In the genomic region with DNA sequence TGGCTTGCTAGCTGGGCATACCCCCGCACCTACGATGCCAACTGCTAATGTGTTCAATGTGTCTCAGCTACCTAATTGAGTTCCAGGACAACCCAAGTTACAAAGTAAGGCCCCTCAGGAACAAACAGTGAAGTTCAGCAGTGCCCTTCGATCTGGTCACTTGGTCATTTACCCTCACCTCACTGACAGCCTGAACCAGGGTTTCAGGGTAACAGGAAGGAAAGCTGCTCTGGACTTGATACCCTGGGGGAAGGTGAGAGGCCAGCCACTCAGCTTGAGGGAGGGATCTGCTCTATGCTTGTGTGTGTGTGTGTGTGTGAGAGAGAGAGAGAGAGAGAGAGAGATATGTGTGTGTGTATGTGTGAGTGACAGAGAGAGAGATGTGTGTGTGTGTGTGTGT, we compare ENCODE assay signal across 29 mouse cellular contexts. TPM values are rescaled to one million over a fixed set of nuclear protein-coding genes. Genes with fewer than 3 reads are reported as not detected.
A peak's percentile ranks its signal among the peaks of the same experiment; 100 is the strongest.
DNase-seq lines count a peak whose midpoint lies in the region; ATAC-seq and TF ChIP-seq lines count a peak whose summit lies in the region.
"Had no signal": no experiment of that assay in that cellular context is flagged by ENCODE, and none has a peak within 500 bp of the region (broad histone marks: within the 10 kb centered on the region; RNA-seq: fewer than 3 reads in every experiment).

No protein-coding gene starts in this region.

- peak; percentile 40; the same call in 1 of the 2 replicates for ATAC-seq in liver, embryonic 16.5 days (ENCODE audit: low read depth)
- no peak for ATAC-seq in liver, embryonic 11.5 days (replicated peaks; ENCODE audit: low FRiP score)
- ATAC-seq: forebrain, embryonic 16.5 days; hindbrain, postnatal 0 days; intestine, embryonic 15.5 days; midbrain, embryonic 15.5 days; Patski had no signal

- H3K4me1 ChIP-seq in kidney, adult 2 months (ENCODE audit: control insufficient read depth, insufficient read depth, low read length) = peaks cover 80% of the 10 kb centered on the region
- peaks cover 55% of the 10 kb centered on the region for H3K4me1 ChIP-seq in liver, embryonic 16.5 days (ENCODE audit: control insufficient read depth, low read depth, low read length)
- peaks cover 48% of the 10 kb centered on the region for H3K4me1 ChIP-seq in liver, embryonic 11.5 days (replicated peaks; ENCODE audit: control insufficient read depth, insufficient read depth, low read length)

- no peak overlapping the region for H3K9ac ChIP-seq in liver, embryonic 16.5 days (ENCODE audit: low read depth, low read length)
- no peak overlapping the region for H3K9ac ChIP-seq in liver, embryonic 11.5 days (ENCODE audit: low read depth, low read length)
- H3K9ac ChIP-seq: embryonic facial prominence, embryonic 12.5 days; hindbrain, embryonic 12.5 days; intestine, embryonic 15.5 days; midbrain, embryonic 15.5 days had no signal

- TF ChIP-seq CTCF in gastrocnemius, adult 2 months (IDR thresholded peaks at IDR 0.05) = no peak
- no peak for TF ChIP-seq CTCF in kidney, adult 2 months (conservative IDR thresholded peaks at IDR 0.05; ENCODE audit: insufficient read depth, insufficient read length, low read depth, low read length)

- no peaks in the 10 kb centered on the region for H3K36me3 ChIP-seq in kidney, adult 2 months (ENCODE audit: control insufficient read depth, insufficient read depth, low read length)
- H3K36me3 ChIP-seq in liver, embryonic 16.5 days (ENCODE audit: control insufficient read depth, insufficient read depth) = no peaks in the 10 kb centered on the region
- H3K36me3 ChIP-seq in liver, embryonic 11.5 days (ENCODE audit: control insufficient read depth, insufficient read depth, low read length) = no peaks in the 10 kb centered on the region
- H3K36me3 ChIP-seq: embryonic facial prominence, embryonic 12.5 days; hindbrain, embryonic 12.5 days; intestine, embryonic 15.5 days; midbrain, embryonic 10.5 days; midbrain, embryonic 15.5 days; neural tube, embryonic 15.5 days had no signal

- no peak overlapping the region for H3K4me2 ChIP-seq in liver, embryonic 16.5 days (ENCODE audit: low read depth, low read length)
- no peak overlapping the region for H3K4me2 ChIP-seq in liver, embryonic 11.5 days
- H3K4me2 ChIP-seq: embryonic facial prominence, embryonic 12.5 days; hindbrain, embryonic 12.5 days; intestine, embryonic 15.5 days; midbrain, embryonic 15.5 days had no signal

- 44% methylated on average over 3 of the region's 3 CpGs for WGBS in kidney, adult 2 months
- WGBS in liver, embryonic 16.5 days (ENCODE audit: insufficient replicate concordance) = 63% methylated on average over 3 of the region's 3 CpGs
- 69% methylated on average over 3 of the region's 3 CpGs for WGBS in liver, embryonic 11.5 days

- no peak for TF ChIP-seq POLR2A in kidney, adult 2 months (IDR thresholded peaks at IDR 0.05; ENCODE audit: low read depth, low read length)

- intact Hi-C loops in gastrocnemius, adult 2 months (cut with DNase I) = no loop called here

- H3K4me3 ChIP-seq in gastrocnemius, adult 2 months = no peak overlapping the region
- no peak overlapping the region for H3K4me3 ChIP-seq in kidney, adult 2 months (ENCODE audit: insufficient read depth, low read depth, low read length)
- no peak overlapping the region for H3K4me3 ChIP-seq in liver, embryonic 16.5 days (ENCODE audit: low read depth, low read length)
- no peak overlapping the region for H3K4me3 ChIP-seq in liver, embryonic 11.5 days (ENCODE audit: low read depth, low read length)
- H3K4me3 ChIP-seq: embryonic facial prominence, embryonic 12.5 days; hindbrain, embryonic 12.5 days; intestine, embryonic 15.5 days; midbrain, embryonic 10.5 days; midbrain, embryonic 15.5 days; neural tube, embryonic 15.5 days had no signal

- no peaks in the 10 kb centered on the region for H3K27me3 ChIP-seq in kidney, adult 2 months (replicated peaks; ENCODE audit: control insufficient read depth, insufficient read depth, low read length)
- no peaks in the 10 kb centered on the region for H3K27me3 ChIP-seq in liver, embryonic 16.5 days (ENCODE audit: control insufficient read depth, insufficient read depth, low read depth, low read length)
- no peaks in the 10 kb centered on the region for H3K27me3 ChIP-seq in liver, embryonic 11.5 days (replicated peaks; ENCODE audit: control insufficient read depth, insufficient read depth, low read length)
- H3K27me3 ChIP-seq: embryonic facial prominence, embryonic 12.5 days; hindbrain, embryonic 12.5 days; intestine, embryonic 15.5 days; midbrain, embryonic 15.5 days; neural tube, embryonic 15.5 days; Patski had no signal

- no peak for DNase-seq in gastrocnemius, adult 2 months
- no peak for DNase-seq in gastrocnemius, postnatal 25 days
- peak; percentile 42 for DNase-seq in kidney, adult 2 months
- no peak for DNase-seq in kidney, postnatal 4 days
- no peak for DNase-seq in liver, embryonic 11.5 days (ENCODE audit: low spot score)
- no peak for DNase-seq in testis, postnatal 14 days (ENCODE audit: low spot score)
- DNase-seq: adrenal gland, postnatal 10 days; cerebellum, adult 11-12 months; cerebellum, adult 9-11 months; embryo, embryonic 11 days; kidney, adult 8-10 months; kidney, postnatal 10 days; left cerebral cortex, postnatal 4 days; lung, adult 2 months; lung, postnatal 10 days; right cerebral cortex, postnatal 25 days; thymus, adult 18-20 months; thymus, postnatal 25 days had no signal

- H3K27ac ChIP-seq in gastrocnemius, adult 2 months = 0 out of 2 replicates have a peak overlapping the region, but pooled peaks have one; percentile 1
- no peak overlapping the region for H3K27ac ChIP-seq in kidney, adult 2 months (ENCODE audit: insufficient read depth, low read depth, low read length)
- no peak overlapping the region for H3K27ac ChIP-seq in liver, embryonic 16.5 days (ENCODE audit: low read length)
- H3K27ac ChIP-seq in liver, embryonic 11.5 days (ENCODE audit: low read depth, low read length) = no peak overlapping the region
- H3K27ac ChIP-seq: embryonic facial prominence, embryonic 12.5 days; hindbrain, embryonic 12.5 days; hindbrain, postnatal 0 days; intestine, embryonic 15.5 days; macrophage; midbrain, embryonic 10.5 days; midbrain, embryonic 15.5 days had no signal

- H3K9me3 ChIP-seq in liver, embryonic 16.5 days (replicated peaks; ENCODE audit: control insufficient read depth, low read length) = no peaks in the 10 kb centered on the region
- no peaks in the 10 kb centered on the region for H3K9me3 ChIP-seq in liver, embryonic 11.5 days (ENCODE audit: control insufficient read depth, low read length)
- H3K9me3 ChIP-seq: embryonic facial prominence, embryonic 12.5 days; hindbrain, embryonic 12.5 days; intestine, embryonic 15.5 days; midbrain, embryonic 10.5 days; midbrain, embryonic 15.5 days; neural tube, embryonic 15.5 days had no signal

RNA-seq across cellular contexts. Expression of a gene that starts 11.2 kb away (rescaled TPM):
- 10 to 100 TPM; 35.1 to 35.6 TPM for total RNA-seq in gastrocnemius, adult 2 months (2021)
- 10 to 100 TPM; 29.2 to 29.7 TPM for total RNA-seq in gastrocnemius, postnatal 25 days (2021)
- polyA plus RNA-seq in kidney, adult 2 months (2012; rRNA removed) = 20.6 and 22.0 TPM in 2 replicates
- polyA plus RNA-seq in liver, embryonic 16.5 days (2015; fragmentation: Nextera tagmentation; extraction: Ambion mirVana) = 3.2 TPM in 2 replicates
- polyA plus RNA-seq in liver, embryonic 11.5 days (2014; fragmentation: Nextera tagmentation; extraction: Ambion mirVana) = 8.1 and 9.1 TPM in 2 replicates
